Mouse (Mus musculus) cerebellum, postnatal 10 days (tissue): Measurements from ENCODE around the gene A130010J15Rik.

Experiments
- DNase-seq, 2 experiments: peaks; one replicate each; pipeline ENCODE4 v3.0.0; 2021; ENCODE audit warnings: mixed read lengths in 2 of 2

A130010J15Rik gene

GRCm38 (mm10) chr1:193156316-193157110, 11.3 kb upstream of the A130010J15Rik start:
- no peak for DNase-seq

- DNase-seq = peak; percentile 25 to 35
Measured at GRCm38 (mm10) chr1:193157111-193157492, 10.7 kb upstream of the A130010J15Rik start.

- no peak for DNase-seq
Measured at GRCm38 (mm10) chr1:193159163-193159562, 8.7 kb upstream of the A130010J15Rik start.

GRCm38 (mm10) chr1:193159613-193160012, 8.2 kb upstream of the A130010J15Rik start:
- DNase-seq = no peak

GRCm38 (mm10) chr1:193160317-193161032, 7.4 kb upstream of the A130010J15Rik start:
- DNase-seq = peak; percentile 18 to 32

GRCm38 (mm10) chr1:193169228-193169627, 1.4 kb downstream of the A130010J15Rik start:
- no peak for DNase-seq

- peak in 1 of 2 experiments; percentile 19 for DNase-seq
Measured at GRCm38 (mm10) chr1:193169856-193170255, 2.0 kb downstream of the A130010J15Rik start.

- peak; percentile 98 for DNase-seq
Measured at GRCm38 (mm10) chr1:193172991-193173809, 5.4 kb downstream of the A130010J15Rik start.

GRCm38 (mm10) chr1:193173810-193174129, 5.9 kb downstream of the A130010J15Rik start:
- no peak for DNase-seq

GRCm38 (mm10) chr1:193174143-193174733, 6.4 kb downstream of the A130010J15Rik start:
- DNase-seq = peak in 1 of 2 experiments; percentile 10

GRCm38 (mm10) chr1:193181104-193181503, 13.3 kb downstream of the A130010J15Rik start:
- no peak for DNase-seq

- DNase-seq = no peak
Measured at GRCm38 (mm10) chr1:193188257-193188656, 20.4 kb downstream of the A130010J15Rik start.

- peak; percentile 14 to 27 for DNase-seq
Measured at GRCm38 (mm10) chr1:193189151-193189621, 21.3 kb downstream of the A130010J15Rik start.

GRCm38 (mm10) chr1:193189771-193190170, 21.9 kb downstream of the A130010J15Rik start:
- no peak for DNase-seq

- DNase-seq = peak; percentile 25 to 38
Measured at GRCm38 (mm10) chr1:193191675-193192283, 23.9 kb downstream of the A130010J15Rik start.

GRCm38 (mm10) chr1:193194416-193195140, 26.7 kb downstream of the A130010J15Rik start:
- peak; percentile 93 for DNase-seq

GRCm38 (mm10) chr1:193195169-193195810, 27.4 kb downstream of the A130010J15Rik start:
- DNase-seq = peak; percentile 47 to 54

GRCm38 (mm10) chr1:193197494-193198205, 29.8 kb downstream of the A130010J15Rik start:
- DNase-seq = peak; percentile 64 to 67

- DNase-seq = no peak
Measured at GRCm38 (mm10) chr1:193198312-193198711, 30.5 kb downstream of the A130010J15Rik start.
